Mouse (Mus musculus): ENCODE measurements around the gene Fat3. TPM values are rescaled to one million over a fixed set of nuclear protein-coding genes. Genes with fewer than 3 reads are reported as not detected.

The Fat3 gene
- polyA plus RNA-seq, 1 experiment from 2014 or later: 0.77 TPM

DNA sequence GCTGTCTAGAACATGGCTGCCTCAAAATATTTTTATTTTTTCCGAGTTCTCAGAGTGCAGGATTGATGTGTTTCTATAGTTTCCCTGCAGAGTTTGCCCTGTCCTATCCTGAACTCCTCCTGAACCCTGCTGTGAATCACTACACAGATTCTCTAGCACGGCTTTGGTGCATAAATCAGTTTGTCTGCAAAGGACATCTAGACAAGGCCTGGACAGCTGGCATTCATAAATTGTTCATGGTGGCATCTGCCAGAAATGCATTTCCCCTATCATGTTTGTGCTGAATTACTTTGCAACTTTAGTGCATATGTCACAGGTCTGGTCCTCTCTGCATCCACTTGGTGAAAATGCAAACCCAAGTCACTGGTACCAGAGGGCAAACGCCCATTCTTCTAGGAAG lies 543.3 kb downstream of the Fat3 start:
- no peaks in the 10 kb centered on the region for H3K9me3 ChIP-seq (replicated peaks)
- 70% methylated on average over 3 of the region's 3 CpGs for WGBS
- H3K4me2 ChIP-seq: no peak overlapping the region
- no peaks in the 10 kb centered on the region for H3K27me3 ChIP-seq
- H3K36me3 ChIP-seq: no peaks in the 10 kb centered on the region
- no peaks in the 10 kb centered on the region for H3K4me1 ChIP-seq (replicated peaks)
- no peak for ATAC-seq (replicated peaks; ENCODE audit: insufficient number of reproducible peaks, insufficient read depth, low FRiP score, low read depth)
- H3K27ac ChIP-seq: no peak overlapping the region
- H3K9ac ChIP-seq: no peak overlapping the region
- H3K4me3 ChIP-seq: no peak overlapping the region

DNA sequence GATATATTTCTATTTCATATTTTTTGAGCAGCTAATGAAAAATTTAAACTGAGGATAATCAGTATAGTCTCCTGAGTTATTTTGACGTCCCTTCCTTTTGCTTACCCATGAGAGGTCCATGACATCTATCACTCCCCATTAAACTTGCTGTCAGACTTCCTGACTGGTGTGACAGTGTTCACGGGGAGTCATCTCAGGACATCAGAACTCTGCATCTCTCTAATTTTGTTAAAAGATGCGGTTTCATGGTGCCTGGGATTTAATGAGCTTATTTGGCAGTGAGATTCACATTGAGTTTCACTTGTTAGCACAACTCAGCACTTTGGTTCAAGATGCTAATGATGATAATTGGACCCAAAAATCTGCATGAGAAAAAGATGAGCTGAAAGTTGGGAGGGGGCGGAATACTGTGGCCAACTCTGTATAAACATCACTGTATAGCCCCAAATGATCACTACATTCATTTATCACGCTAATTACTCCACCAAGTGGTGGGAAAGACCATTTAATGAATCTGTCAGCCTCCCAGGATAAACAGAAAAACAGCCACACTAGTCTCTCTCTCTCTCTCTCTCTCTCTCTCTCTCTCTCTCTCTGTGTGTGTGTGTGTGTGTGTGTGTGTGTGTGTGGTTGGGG lies 545.8 kb downstream of the Fat3 start:
- no peak overlapping the region for H3K9ac ChIP-seq
- ATAC-seq (replicated peaks; ENCODE audit: insufficient number of reproducible peaks, insufficient read depth, low FRiP score, low read depth): no peak
- WGBS: 69% methylated on average over 5 of the region's 5 CpGs

DNA sequence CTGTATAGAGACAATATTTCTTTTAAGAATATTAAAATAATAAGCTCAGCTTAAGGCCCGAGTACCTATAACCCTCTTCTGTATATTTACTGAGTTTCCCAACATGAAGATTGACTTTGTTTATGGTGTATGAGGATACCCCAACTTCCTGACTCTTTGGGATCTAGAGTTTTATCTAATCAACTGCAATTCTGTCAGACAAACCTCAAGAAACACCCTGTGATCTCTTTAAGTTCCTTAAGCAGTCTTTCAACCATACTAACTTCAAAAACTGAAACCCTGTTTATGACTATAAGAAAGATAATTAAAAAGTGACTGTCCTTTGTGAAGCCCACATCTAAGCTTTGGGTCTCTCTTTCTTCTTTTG lies 546.8 kb downstream of the Fat3 start:
- H3K4me2 ChIP-seq: no peak overlapping the region
- H3K9me3 ChIP-seq (replicated peaks): no peaks in the 10 kb centered on the region
- 72% methylated on average over 1 of the region's 1 CpGs for WGBS
- no peak for ATAC-seq (replicated peaks; ENCODE audit: insufficient number of reproducible peaks, insufficient read depth, low FRiP score, low read depth)
- no peaks in the 10 kb centered on the region for H3K36me3 ChIP-seq
- no peak overlapping the region for H3K4me3 ChIP-seq
- no peaks in the 10 kb centered on the region for H3K27me3 ChIP-seq
- no peak overlapping the region for H3K27ac ChIP-seq
- no peak overlapping the region for H3K9ac ChIP-seq
- no peaks in the 10 kb centered on the region for H3K4me1 ChIP-seq (replicated peaks)

More for the DNA sequence above, 545.8 kb downstream of the Fat3 start:
- H3K36me3 ChIP-seq: no peaks in the 10 kb centered on the region
- H3K27me3 ChIP-seq: no peaks in the 10 kb centered on the region
- no peaks in the 10 kb centered on the region for H3K9me3 ChIP-seq (replicated peaks)
- H3K27ac ChIP-seq: no peak overlapping the region
- no peak overlapping the region for H3K4me3 ChIP-seq
- H3K4me1 ChIP-seq (replicated peaks): no peaks in the 10 kb centered on the region
- no peak overlapping the region for H3K4me2 ChIP-seq

GRCm38 (mm10) chr9:15953585-15954337 lies 547.3 kb downstream of the Fat3 start:
- H3K4me3 ChIP-seq: no peak overlapping the region
- no peak overlapping the region for H3K4me2 ChIP-seq
- H3K27me3 ChIP-seq: no peaks in the 10 kb centered on the region
- H3K4me1 ChIP-seq (replicated peaks): no peaks in the 10 kb centered on the region
- no peak overlapping the region for H3K27ac ChIP-seq
- no peak for ATAC-seq (replicated peaks; ENCODE audit: insufficient number of reproducible peaks, insufficient read depth, low FRiP score, low read depth)
- H3K36me3 ChIP-seq: no peaks in the 10 kb centered on the region
- no peak overlapping the region for H3K9ac ChIP-seq
- H3K9me3 ChIP-seq (replicated peaks): no peaks in the 10 kb centered on the region
- 74% methylated on average over 6 of the region's 6 CpGs for WGBS

GRCm38 (mm10) chr9:15948086-15948485 lies 553.0 kb downstream of the Fat3 start:
- Histone ChIP-seq H3K27ac (no peak overlapping the region), H3K27me3 (no peaks in the 10 kb centered on the region), H3K36me3 (no peaks in the 10 kb centered on the region), H3K9ac (no peak overlapping the region), H3K4me3 (no peak overlapping the region), H3K9me3 (replicated peaks) (no peaks in the 10 kb centered on the region), H3K4me1 (replicated peaks) (no peaks in the 10 kb centered on the region), H3K4me2 (no peak overlapping the region)
- ATAC-seq (replicated peaks; ENCODE audit: insufficient number of reproducible peaks, insufficient read depth, low FRiP score, low read depth): no peak
- WGBS: 83% methylated on average over 4 of the region's 4 CpGs

- no peak overlapping the region for H3K4me3 ChIP-seq
Measured at GRCm38 (mm10) chr9:15944182-15944581, 556.9 kb downstream of the Fat3 start.

DNA sequence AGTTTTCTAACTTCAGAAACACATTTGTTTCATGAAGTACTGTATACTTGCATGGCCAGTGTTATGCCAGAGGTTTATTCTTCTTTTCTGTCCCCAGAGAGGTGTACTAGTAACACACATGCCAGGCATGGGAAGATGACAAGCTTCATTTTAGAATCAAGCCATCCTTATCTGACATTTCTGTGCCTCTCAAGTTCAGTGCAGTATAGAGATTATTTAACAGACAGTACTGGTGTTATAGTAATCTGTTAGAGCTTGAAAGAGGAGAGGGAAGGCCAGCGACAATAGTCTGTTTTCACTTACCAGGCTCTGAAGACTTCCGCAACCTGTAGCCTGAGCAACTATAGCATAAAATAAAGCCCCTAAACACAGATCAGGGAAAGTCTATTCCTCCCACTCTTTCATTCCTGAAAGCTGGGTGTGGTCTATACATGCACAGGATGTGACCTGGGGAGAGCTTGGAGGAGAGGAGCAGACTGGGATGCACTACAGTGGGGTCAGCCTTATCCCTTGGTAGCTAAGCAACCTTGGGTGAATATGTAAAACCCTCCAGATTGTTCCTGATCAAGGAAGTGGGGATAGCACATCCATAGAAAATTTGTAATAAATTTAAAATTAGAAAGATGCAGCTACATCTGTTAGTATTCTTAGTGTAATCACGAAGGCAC lies 557.5 kb downstream of the Fat3 start:
- ATAC-seq (replicated peaks; ENCODE audit: insufficient number of reproducible peaks, insufficient read depth, low FRiP score, low read depth): no peak
- no peaks in the 10 kb centered on the region for H3K27me3 ChIP-seq
- H3K36me3 ChIP-seq: no peaks in the 10 kb centered on the region
- H3K27ac ChIP-seq: no peak overlapping the region
- H3K4me3 ChIP-seq: no peak overlapping the region
- H3K9me3 ChIP-seq (replicated peaks): no peaks in the 10 kb centered on the region
- no peak overlapping the region for H3K9ac ChIP-seq
- no peak overlapping the region for H3K4me2 ChIP-seq
- WGBS: 85% methylated on average over 3 of the region's 3 CpGs
- H3K4me1 ChIP-seq (replicated peaks): no peaks in the 10 kb centered on the region

More at GRCm38 (mm10) chr9:15944182-15944581, 556.9 kb downstream of the Fat3 start:
- Histone ChIP-seq H3K27me3 (no peaks in the 10 kb centered on the region), H3K4me1 (replicated peaks) (no peaks in the 10 kb centered on the region), H3K4me2 (no peak overlapping the region), H3K36me3 (no peaks in the 10 kb centered on the region), H3K9ac (no peak overlapping the region), H3K9me3 (replicated peaks) (no peaks in the 10 kb centered on the region), H3K27ac (no peak overlapping the region)
- WGBS: 83% methylated on average over 3 of the region's 3 CpGs
- no peak for ATAC-seq (replicated peaks; ENCODE audit: insufficient number of reproducible peaks, insufficient read depth, low FRiP score, low read depth)

DNA sequence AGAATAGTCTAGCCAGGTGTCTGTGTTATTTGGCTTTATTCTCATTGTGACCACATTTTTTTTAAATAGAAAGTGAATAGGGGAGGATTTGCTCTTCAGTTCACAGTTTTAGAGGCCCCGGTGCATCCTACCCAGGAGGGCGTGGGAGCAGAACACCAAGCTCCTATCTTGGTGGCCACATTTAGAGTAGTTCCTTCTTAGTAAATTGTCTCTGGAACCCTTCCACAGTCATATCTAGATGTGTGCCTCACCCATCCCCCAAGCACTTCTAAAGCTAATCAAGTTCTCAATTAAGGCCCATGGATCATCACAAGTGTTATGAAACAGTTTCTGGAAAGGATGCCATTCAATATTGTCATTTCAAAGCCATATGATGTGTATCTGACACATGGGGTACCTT lies 559.3 kb downstream of the Fat3 start:
- H3K4me2 ChIP-seq: no peak overlapping the region
- H3K4me3 ChIP-seq: no peak overlapping the region
- 82% methylated on average over 2 of the region's 2 CpGs for WGBS
- no peaks in the 10 kb centered on the region for H3K9me3 ChIP-seq (replicated peaks)
- no peaks in the 10 kb centered on the region for H3K4me1 ChIP-seq (replicated peaks)
- H3K27me3 ChIP-seq: no peaks in the 10 kb centered on the region
- no peak for ATAC-seq (replicated peaks; ENCODE audit: insufficient number of reproducible peaks, insufficient read depth, low FRiP score, low read depth)
- H3K36me3 ChIP-seq: no peaks in the 10 kb centered on the region
- no peak overlapping the region for H3K27ac ChIP-seq
- H3K9ac ChIP-seq: no peak overlapping the region

DNA sequence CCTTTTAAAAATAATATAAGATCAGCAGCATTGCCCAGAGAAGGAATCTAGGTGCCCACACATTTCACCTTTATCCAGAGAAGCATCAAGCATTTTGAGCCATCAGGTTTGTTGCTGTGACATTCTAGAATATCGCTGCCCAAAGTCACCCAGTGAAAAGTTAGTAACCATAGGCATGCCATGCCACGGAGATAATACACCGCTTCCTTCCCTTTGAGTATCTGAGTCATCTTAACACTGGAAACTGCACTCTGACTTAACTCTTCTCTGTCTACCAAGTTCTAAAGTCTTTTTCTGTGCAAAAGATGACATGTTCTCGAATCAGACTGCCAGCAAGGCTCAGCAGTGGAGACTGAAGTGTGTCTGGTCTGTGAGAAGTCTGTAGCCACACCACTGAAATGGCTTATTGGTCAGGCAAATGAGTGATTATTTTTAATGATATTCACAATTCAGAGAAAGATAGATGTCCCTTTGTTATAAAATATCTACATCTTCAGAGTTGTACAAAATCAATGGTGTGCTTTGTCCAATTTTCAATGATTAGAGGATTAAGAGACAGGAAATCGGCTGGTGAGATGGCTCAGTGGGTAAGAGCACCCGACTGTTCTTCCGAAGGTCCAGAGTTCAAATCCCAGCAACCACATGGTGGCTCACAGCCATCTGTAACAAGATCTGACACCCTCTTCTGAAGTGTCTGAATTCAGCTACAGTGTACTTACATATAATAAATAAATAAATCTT lies 560.0 kb downstream of the Fat3 start:
- no peak overlapping the region for H3K4me2 ChIP-seq
- no peaks in the 10 kb centered on the region for H3K9me3 ChIP-seq (replicated peaks)
- WGBS: 72% methylated on average over 7 of the region's 7 CpGs
- H3K27ac ChIP-seq: no peak overlapping the region
- H3K9ac ChIP-seq: no peak overlapping the region
- no peaks in the 10 kb centered on the region for H3K4me1 ChIP-seq (replicated peaks)
- H3K27me3 ChIP-seq: no peaks in the 10 kb centered on the region
- no peak for ATAC-seq (replicated peaks; ENCODE audit: insufficient number of reproducible peaks, insufficient read depth, low FRiP score, low read depth)
- H3K36me3 ChIP-seq: no peaks in the 10 kb centered on the region
- no peak overlapping the region for H3K4me3 ChIP-seq

- Histone ChIP-seq H3K4me1 (replicated peaks) (no peaks in the 10 kb centered on the region), H3K9ac (no peak overlapping the region), H3K27ac (no peak overlapping the region), H3K27me3 (no peaks in the 10 kb centered on the region), H3K4me3 (no peak overlapping the region), H3K4me2 (no peak overlapping the region), H3K36me3 (no peaks in the 10 kb centered on the region), H3K9me3 (replicated peaks) (no peaks in the 10 kb centered on the region)
- ATAC-seq (replicated peaks; ENCODE audit: insufficient number of reproducible peaks, insufficient read depth, low FRiP score, low read depth): no peak
- 43% methylated on average over 2 of the region's 2 CpGs for WGBS
Measured at GRCm38 (mm10) chr9:15939594-15939993, 561.5 kb downstream of the Fat3 start.

- Histone ChIP-seq H3K4me3 (no peak overlapping the region), H3K4me1 (replicated peaks) (no peaks in the 10 kb centered on the region), H3K27me3 (no peaks in the 10 kb centered on the region), H3K27ac (no peak overlapping the region), H3K9me3 (replicated peaks) (no peaks in the 10 kb centered on the region), H3K9ac (no peak overlapping the region), H3K4me2 (no peak overlapping the region), H3K36me3 (no peaks in the 10 kb centered on the region)
- WGBS: 74% methylated on average over 28 of the region's 28 CpGs
- ATAC-seq (replicated peaks; ENCODE audit: insufficient number of reproducible peaks, insufficient read depth, low FRiP score, low read depth): no peak
Measured at GRCm38 (mm10) chr9:15937837-15938514, 563.1 kb downstream of the Fat3 start.

All from heart, embryonic 15.5 days (tissue).